Mouse (Mus musculus) retina, postnatal 7 days (tissue): ENCODE data around the gene Gsx2.

ENCODE experiments used
- DNase-seq: peaks from one replicate; pipeline ENCODE4 v3.0.0-alpha.2; 2012; ENCODE audit warnings: low read depth, low spot score

Gsx2 gene

DNA sequence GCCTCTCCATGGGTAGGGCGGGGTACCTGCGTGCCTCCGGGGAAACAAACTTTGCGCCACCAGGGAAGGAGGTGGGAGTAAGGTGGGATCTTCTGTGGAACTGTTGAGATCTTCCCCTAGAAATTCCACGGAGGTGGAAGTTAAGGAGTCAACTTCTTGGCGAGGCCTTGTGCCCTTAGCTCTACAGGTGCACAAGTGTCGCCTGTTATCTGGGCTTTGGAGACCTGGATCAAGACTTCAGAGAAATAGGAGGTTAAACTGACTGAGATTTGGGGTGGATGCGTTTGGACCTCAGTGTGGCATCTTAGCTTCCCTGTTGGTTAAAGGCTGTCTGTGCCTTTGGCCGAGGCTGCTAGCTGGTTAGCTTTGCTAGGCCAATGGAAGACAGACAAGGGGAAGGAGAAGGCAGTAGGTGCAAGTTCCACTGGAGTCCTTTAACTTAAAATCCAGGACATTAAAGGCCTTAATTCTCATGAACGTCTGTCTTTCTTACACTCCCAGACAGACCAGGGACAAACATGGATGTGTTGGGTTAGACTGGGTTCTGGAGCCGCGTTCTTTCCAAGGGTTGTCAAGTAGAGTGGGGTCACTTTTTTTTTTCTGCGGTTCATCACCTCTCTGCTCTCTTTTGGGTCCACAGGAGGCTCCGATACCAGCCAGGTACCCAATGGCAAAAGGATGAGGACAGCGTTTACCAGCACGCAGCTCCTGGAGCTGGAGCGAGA lies 1.1 kb downstream of the Gsx2 start:
- DNase-seq, result no peak

DNA sequence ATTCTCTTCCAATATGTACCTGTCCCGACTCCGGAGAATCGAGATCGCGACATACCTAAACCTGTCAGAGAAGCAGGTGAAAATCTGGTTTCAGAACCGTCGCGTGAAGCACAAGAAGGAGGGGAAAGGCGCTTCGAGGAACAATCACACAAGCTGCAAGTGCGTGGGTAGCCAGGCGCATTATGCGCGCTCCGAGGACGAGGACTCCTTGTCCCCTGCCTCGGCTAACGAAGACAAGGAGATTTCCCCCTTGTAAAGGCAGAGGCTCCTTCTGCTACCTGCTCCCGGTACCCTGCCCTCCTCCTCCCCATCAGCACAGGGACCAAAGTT lies 1.6 kb downstream of the Gsx2 start:
- DNase-seq, result no peak

DNA sequence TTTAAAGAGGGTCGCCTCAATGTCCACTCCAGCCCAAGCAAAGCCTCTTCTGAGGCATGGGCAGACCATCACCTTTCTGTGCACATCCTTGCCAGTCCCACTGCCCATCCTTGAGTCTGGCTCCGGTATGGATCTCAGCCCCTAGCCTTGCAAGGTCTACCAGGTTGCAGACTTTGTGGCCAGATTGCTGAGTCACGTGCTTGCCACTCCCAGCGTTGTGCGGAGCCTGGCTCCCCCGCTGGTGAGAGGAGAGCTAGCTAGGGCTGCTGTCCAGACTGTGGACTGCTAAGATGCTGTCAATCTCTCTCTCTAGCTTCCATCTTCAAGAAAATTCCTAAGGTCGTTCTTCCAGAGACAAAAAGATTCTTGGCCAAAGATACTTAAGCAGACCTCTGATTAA lies 4.2 kb downstream of the Gsx2 start:
- DNase-seq, result no peak

DNA sequence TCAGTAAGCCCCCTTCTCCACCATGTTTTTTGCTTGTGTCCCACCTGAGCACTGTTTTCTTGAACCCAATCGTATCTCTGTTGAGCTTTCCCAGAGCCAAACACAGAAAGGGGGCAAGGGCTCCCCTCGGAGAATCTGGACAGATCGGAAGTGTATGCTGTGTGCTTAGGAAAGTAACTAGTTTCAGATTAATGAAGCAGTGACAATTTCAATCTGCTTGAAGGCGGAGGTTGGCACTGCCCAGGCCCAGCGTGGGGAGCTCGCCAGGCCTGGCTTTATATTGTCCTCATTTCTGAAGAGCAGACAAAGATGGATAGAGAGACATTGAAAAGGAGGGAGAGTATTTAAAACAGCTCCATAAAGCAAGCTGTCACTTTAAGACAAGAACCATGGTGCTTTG lies 7.0 kb downstream of the Gsx2 start:
- no peak for DNase-seq

DNA sequence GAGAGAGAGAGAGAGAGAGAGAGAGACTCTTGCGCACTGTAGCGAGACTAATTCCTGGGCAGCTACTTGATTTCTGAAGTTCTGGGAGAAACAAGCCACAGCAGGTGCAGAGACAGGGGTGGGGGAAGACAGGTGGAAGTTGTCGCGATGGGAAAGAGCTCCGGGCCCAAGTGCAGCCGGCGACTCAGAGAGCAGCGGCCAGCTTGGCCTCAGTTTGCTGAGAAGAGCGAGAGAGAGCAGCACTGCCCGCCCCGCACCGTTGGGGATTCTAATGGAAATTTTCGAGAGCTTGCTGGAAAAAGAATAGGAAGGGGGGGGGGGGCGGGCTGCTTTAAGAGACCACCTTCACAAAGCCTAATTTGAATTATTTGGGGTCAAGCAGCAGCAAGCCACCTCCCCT lies 7.7 kb downstream of the Gsx2 start:
- no peak for DNase-seq

DNA sequence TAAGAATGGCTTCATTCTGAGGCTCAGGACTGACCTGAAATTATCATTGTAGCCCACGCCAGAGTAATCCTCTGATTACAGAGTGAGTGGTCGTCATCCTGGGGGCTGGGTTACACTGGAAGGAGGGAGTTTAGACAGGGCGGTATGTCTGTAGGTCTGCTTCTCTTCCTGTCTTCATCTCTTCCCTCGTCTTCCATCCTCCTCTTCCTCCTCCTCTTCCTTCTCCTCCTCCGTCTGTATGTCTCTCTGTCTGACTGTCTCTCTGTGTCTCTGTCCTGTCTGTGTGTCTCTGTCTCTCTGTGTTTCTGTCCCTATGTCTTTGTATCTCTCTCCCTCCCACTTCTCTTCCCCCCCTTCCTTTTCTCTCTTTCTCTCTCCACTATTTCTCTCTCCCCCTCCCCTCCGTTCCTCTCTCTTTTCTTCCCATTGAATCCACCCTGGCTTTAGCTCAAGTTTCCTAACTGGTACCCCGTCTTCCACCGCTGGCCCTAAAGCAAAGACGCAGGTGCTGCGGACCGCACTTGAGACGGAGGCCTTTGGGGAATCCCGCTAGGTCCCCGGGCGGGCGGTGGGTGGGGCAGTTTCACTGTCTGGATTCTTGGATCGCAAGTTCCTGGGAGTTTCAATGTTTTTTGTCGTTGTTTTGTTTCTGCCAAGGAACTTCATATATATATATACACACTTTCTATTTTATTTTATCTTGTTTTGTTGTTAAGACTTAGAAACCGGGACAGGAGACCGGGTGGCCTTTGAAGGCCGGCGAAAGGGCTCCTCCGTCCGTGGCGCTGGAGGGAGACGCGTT lies 8.4 kb downstream of the Gsx2 start:
- DNase-seq, result no peak

DNA sequence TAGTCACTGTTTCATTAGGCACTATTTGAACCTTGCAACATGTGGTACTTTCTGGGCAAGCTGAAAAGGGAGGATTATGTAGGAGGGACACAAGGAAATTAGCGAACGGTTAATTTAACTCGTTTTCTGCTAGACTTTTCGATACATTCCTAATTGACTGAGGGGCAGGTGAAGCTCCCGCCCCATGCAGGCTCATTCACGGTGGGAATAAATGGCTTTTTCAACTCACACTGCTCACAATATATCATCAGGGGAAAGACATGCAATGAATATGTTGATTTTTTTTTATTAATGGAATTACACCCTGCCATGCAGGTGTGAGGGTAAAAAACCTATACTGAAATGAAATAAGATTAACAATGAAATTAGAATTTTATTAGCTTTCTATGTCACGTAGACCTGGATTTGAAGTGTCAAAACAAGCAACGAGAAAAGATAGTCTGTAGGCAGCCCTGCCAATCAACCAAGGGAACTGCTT lies 9.0 kb downstream of the Gsx2 start:
- no peak for DNase-seq

DNA sequence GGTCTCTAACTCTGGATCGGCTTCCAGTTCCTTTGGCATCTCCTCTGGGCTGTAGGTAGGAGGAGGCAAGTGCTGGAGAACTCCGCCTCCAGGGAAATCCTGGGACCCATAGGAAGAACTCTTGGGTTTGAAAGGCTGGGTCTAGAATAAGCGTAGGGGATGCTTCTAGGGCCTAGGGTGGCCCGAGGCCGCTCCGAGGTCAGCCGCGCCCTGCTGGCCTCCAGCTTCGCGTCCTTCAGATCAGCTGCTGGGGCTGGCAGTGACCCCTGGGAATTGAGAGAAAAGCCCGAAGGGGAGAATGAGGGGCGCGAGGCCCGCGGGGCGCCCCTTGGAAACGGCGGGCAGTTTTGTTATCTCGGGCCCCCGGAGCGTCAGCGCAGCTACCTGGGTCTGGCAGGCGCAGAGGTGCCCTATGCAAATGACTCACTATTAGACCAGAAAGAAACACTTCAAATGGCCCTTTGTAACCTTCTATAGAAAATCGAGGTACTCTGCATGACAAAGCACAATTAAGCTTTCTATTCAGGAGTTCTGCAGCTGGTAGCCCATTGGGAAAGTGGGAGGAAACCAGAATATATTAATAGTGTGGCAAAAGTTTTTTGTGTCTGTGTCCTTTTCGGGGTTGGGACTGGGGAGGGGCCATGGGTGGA lies 9.6 kb downstream of the Gsx2 start:
- DNase-seq, result no peak

DNA sequence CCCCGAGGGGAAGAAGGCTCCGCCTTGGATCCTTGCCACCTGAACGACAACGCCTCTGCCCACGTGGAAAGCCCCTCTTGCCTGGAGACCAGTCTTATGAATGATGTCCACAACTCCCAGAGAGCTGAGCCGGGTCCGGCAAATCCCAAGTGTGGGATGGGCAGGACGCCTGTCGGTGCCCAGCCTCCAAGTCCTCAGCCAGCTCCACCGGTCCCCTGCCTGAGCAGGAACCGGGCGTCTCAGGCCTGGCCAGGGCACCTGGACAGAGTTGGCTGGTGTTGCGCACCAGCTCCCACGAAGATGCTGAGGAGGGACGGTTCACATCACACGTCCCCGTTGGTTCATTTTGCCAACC lies 10.1 kb downstream of the Gsx2 start:
- DNase-seq, result no peak

DNA sequence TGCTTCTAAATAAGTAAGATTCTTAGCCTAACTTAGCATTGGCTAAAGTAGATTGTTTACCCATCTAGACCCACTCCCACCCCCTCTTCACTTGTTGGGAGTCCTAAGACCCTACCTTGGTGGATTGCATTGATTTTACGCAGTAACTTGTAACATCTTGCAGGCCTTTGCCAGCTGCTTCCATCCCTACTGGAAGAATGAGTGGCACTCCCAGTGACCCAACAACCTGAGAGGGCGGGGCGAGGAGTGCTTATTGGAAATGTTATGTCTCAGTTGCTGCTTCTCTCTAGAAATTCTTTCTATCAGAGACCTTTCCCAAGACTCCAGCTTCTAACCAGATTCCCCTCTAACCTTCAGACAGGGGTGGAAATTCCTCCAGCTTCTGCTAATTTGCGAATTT lies 10.5 kb downstream of the Gsx2 start:
- DNase-seq, result no peak

DNA sequence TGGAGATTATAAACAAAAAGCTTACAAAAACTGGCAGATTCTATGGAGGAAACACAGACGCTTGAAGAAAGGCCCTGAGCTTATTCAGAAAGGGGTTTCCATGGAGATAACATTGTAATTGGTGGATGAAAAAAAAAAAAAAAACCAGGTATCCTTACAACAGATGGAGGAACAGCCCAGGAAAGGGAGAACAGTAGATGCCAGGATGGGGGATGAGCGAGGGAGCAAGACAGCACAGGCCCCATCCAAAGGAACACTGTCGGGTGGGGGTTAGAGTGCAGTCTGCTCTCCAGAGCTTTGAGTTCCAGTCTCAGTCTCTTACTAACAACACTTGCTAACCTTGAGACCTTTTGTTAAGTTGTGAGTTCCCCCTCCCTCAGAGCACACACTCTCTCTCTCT lies 31.1 kb downstream of the Gsx2 start:
- no peak for DNase-seq

DNA sequence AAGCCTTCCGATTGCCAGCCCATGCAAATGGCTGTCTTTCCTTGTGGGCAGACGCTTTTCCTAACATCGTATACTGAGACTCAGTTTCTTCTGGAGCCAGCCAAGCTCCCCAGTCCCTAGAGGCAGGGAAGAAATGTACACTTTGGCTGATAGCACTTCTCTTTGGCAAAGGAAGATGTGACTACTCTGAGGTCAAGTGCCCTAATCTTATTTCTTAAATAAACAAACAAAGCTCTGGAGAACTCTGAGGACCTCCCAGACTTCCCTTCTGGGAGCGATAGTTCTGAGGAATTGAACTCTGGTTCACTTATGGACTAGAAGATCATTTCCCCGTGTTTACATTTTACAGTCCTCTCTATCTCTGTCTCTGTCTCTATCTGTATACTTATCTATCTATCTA lies 34.0 kb downstream of the Gsx2 start:
- no peak for DNase-seq

DNA sequence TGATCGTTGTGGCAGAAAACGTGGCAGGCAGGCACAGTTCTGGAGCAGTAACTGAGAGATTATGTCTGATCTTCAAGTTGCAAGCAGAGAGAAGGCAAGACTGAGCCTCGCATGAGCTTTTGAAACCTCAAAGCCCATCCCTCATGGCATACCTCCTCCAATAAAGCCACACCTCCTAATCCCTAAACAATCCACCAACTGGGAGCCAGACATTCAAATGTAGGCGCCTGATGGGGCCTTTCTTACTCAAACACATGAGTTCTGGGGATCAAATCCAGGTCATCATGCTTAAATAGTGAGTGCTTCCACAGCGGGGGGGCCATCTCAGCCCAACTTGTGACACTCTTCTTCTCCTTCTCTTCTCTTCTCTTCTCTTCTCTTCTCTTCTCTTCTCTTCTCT lies 36.4 kb downstream of the Gsx2 start:
- DNase-seq, result no peak

DNA sequence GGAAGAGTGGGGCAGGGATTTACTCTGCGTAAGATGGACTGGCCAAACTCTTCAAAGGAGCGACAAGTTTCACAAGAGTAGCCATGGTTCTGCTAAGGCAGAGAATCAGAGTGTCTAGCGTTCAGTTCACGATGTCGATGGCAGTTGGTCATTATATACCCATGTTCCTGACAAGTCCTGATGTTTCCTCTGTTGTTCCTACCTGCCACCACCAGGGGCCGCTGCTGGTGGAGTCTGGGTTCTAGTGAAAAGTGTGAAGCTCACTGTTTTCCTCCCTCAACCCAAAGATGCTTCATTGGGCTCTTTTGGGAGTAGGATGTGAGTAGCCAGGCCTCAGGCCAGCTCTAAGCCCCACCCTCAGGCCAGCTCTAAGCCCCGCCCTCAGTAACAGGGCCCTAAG lies 43.4 kb downstream of the Gsx2 start:
- no peak for DNase-seq

DNA sequence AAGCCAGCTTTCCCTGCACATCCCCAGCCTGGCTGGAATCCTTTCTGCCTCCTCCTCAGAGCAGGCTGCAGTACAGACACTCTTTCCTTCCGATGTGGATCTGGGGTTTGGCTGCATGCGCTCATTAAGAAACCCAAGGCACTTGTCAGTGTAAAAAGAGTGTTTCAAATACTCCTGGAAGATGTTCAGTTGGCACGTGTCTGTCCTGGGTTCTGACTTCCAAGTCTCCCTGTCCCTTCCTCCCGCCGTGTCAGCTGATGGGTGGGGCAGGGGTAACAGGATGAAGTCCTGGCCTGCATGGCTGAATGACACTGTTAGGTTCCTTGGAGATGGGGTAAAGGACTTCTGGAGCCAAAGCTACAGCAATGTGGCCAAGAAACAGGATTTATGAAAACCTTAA lies 46.2 kb downstream of the Gsx2 start:
- no peak for DNase-seq
